Mouse (Mus musculus) adrenal gland, adult 2 months (tissue): ENCODE measurements around the gene Gtf2f2. TPM values are rescaled to one million over a fixed set of nuclear protein-coding genes. Genes with fewer than 3 reads are reported as not detected.
"Not testable (repeated sequence)": the region's sequence is repeated elsewhere in the genome, so short reads cannot be mapped to it uniquely, and the experiment has no call there.

ENCODE experiments used
- DNase-seq: peaks from one replicate; pipeline ENCODE4 v3.0.0; 2021
- polyA plus RNA-seq: library from polyadenylated mRNA; depleted of rRNA; stranded (reverse); fragments of >200 nt; gene quantifications from 2 replicates; pipeline ENCODE4 v1.2.3, GENCODE M21; 2012
- total RNA-seq, 2 experiments: library from RNA; stranded (reverse); gene quantifications; 2 replicates each; pipeline ENCODE4 v1.2.3; 2021

Gtf2f2 gene
- total and polyA plus RNA-seq, 3 experiments, result 1.3 to 24.0 (median 21.4) TPM

DNA sequence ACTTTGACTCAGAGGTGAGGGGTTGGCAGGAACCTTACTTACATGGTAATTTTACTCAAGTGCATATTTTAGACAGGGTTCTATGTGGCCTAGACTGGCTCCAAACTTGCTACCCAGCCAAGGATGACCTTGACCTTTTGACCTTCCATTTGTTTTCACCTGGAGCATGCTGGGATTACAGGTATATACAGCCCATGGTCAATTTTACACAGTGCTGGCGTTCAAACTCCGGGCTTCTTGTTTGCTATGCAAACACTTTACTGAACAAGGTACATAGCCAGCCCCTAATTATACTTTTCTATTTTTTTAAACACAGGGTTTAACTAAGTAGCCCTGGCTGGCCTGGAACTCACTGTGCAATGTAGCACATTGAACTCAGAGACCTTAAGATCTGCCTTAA lies 98.0 kb downstream of the Gtf2f2 start:
- no peak for DNase-seq

DNA sequence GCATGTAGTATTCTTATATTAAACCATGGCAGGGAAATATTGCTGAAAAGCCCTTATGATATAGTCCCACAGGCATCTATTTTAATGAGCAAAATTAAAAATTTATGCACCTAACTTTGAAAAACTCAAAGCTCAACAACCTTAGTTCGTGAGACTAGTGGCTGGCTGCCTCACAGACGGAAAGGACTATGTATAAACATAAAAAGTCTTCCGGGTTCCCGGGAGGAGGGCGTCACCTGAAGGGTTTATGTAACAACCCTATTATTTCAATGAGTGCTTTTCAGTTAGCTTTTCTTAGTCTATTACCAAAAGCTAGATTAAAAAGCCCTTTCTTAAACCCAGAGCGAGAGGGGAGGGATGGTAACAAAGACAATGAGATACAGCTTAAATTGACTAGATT lies 98.7 kb downstream of the Gtf2f2 start:
- no peak for DNase-seq

DNA sequence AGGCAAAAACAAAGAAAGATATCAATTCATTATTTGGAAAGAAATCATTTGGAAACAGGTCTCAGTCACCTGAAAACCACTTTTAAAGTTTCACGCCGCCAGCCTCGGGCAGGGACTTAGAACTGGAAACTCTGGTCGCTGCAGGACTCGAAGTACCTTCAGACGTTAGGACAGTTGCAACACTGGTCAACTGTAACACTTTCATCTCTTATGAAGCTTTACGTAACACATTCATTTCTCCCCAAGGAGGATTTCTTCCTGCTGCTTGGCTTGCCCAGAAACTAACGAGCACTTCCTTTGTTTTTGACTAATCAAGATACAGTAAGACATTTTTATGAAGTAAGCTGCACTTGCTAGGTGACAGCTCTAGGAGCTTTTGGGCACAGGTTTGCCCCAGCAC lies 103.7 kb downstream of the Gtf2f2 start:
- no peak for DNase-seq

DNA sequence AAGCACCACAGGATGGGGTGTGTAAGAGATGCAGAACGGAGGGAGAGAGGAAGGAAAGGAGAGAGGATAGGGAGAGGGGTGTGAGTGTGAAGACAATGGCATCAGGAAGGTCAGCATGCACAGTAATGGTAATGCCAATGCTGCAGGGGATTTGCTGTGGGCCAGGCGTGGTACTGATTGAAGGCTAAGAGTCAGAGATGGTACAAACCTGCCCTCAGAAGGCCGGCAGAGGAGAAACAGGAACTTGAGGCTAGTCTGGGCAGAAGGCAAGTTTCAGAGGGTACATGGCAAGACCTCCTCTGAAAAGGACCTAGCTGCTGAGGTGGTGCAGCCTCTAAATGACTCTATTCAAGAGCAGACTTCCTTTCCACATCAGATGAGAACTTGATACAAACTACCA lies 105.7 kb downstream of the Gtf2f2 start:
- no peak for DNase-seq

DNA sequence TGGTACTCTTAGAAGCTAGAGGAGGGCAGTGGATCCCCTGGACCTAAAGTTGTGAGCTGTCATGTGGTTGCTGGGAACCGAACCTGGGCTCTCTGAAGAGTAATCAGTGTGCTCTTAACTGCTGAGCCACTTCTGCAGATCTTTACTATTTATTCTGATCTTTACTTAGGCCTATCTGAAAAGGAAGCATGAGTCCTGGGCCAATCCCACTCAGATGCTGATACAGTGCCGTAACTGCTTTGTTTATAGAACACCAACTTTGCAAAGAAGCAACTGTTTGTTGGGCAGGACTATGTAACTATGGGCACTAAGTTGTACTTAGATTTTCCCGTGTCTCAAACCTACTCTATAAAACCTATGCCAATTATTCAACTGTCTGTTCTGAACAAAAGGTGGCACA lies 107.5 kb downstream of the Gtf2f2 start:
- no peak for DNase-seq

DNA sequence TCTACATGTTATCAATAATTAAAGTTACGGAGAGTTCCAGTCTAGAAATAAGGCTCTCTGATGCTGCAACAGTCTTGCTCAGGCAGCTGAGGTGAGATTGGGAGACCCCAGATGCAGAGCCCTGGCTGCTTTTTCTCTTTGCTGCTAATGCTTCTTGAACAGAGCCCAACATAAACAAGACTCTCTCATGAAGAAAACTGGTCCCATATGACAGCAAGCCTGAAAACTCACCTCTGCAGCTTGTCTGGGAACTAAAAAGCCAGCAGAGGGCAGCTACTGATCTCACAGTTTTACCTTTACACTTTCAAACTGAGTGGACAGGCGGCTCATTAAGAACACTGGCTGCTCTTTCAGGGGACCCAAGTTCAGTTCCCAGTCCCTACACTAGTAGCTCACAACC lies 108.7 kb downstream of the Gtf2f2 start:
- DNase-seq, result no peak

DNA sequence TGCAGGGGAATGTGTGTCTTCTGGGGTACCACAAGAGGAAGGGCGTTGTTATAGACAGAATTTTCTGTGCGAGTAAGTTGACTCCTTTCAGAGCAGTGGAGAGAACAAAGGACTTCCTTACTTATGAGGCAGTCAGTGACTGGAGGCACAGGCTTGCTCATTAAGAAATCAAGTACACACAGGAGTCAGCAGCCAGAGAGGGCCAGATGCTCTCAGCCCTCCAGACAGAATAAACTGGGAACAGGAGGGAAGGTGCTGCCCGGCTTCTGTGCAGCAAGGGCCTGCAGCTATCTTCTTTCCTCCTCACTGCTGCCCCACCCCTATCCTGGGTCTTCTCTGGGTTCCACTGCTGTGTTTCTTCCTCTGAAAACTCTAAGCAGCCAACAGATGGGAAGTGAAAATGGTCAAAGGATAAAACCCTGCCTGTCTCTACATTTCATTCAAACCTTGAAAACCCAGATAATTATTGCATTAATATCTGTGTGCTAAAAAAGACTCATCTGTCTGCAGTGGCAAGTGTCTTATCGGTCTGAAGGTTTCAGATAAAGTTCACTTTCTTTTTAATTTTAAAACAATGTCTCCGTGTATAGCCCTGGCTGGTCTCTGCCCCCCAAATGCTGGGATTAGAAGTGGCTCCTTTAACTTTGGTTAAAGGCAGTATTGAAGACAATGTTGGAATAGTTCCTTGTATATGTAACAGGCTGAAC lies 109.7 kb downstream of the Gtf2f2 start:
- no peak for DNase-seq

DNA sequence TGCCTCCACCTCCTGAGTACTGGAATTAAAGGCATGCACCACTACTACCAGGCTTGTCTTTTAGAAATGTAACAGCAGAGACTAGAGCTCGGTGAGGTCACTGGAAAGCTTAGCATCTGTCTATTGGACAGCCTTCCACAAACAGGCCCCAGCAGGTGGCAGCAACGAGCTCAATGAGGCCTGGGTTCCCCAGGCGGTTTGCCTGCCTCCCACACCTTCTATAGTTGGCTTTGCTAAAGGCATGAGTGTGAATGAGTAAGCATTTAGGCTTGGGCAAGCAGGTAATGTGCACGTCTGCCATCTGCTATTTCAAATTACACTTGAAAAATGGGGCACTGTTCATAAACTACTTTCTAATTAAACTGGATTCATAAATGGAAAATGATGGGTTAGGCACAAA lies 111.1 kb downstream of the Gtf2f2 start:
- peak; percentile 84 for DNase-seq

DNA sequence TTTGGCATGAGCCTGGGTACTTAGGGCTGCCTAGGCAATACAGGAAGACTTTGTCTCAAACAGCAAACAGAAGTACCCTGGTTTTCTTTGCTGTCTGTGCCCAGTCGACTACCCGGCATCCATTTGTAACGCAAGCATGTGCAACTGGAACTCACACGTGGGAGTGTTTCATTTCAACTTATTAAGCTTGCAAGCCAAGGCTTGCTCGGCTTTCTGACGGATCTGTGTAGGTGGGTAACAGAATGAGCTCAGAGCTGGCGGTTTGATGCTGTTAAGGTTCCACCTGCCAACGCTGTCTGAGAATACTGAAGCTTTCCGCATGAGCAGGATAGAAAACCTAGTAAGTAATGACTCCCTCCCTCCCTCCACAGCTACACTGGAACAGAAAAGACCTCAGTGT lies 118.5 kb downstream of the Gtf2f2 start:
- DNase-seq, result no peak

DNA sequence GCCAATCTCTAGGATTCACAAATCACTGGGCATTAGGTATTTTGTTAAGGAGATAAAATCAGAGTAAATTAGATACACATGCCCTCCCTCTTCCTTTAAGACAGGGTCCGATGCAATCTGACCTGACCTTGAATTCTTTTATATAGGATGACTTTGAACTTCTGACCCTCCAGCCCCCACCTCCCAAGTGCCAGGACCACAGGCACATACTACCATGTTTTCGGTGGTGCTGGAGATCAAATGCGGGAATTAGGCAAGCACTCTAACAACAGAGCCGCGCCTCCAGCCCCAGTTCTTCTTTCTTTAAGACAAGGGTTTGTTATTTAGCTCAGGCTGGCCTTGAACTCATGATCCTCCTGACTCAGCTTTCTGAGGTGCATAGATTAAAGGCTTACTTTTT lies 126.8 kb downstream of the Gtf2f2 start:
- DNase-seq, result no peak

DNA sequence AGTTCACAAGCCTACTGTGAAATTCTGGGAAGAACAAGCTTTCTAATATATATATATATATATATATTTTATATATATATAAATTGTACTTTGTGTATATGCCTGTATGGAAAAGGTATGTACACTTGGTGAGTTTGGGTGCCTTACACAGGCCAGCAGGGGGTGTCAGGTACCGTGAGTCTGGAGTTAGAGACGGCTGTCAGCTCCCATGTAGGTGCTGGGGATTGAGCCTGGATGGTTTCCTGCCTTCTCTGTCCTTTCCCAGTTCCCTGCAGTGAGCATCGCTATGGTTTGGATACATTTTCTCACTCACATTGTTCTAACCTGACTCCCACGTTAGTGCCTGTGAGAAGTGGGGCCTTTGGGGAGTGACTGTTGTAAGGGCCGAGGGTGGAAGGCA lies 127.3 kb downstream of the Gtf2f2 start:
- DNase-seq, result no peak

DNA sequence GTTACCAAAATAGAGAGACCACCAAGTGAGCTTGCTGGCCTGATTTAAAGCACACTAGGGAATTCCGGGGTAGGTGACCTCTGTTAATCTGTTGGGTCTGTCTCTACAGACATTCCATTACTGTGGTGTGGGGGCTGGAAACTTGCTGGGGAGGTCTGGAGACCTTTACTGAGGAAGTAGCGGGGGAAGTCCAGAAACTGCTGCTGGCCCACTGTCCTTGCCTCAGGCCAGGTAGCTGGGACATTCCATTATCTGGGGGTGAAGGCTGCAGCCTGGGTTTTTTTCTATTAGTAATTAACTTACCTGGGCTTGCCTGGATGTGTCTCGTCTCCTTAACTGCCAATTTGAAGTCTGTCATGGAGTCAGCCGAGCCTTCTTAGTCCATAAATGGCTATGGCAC lies 128.8 kb downstream of the Gtf2f2 start:
- DNase-seq, result no peak

DNA sequence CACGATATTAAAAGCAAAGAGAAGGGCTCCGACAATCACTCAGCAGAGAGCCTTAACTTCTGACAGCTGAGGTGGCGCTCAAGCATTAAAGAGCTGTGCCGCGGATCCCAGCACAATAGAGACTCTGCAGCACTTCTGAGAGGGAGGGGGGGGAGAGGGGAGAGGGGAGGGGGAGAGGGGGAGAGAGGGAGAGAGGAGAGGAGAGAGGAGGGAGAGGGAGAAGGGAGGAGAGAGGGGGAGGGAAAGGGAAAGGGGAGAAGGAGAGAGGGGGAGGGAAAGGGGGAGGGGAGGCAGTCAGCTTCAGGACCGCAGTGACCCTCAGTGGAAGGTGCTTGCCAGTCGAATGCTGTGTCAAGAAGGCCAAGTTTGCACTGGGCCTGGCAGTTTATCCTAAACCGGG lies 131.7 kb downstream of the Gtf2f2 start:
- DNase-seq, result no peak

DNA sequence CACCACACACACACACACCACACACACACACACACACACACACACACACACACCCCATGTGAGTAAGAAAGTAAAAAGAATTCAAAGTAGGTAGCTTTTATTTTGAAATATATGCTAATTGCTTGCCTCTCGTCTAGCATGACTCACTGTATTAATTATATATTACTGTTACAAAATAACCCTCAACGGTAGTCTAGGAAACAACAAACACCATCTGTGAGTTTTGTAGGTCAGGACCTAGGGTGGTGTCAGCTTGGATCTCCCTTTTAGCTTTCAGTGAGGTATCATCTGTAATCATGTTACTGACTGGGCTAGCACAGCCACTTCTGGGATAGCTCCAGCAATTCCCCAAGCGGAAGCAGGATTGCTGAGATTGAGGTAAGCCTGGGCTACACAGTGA lies 133.4 kb downstream of the Gtf2f2 start:
- DNase-seq, result no peak

DNA sequence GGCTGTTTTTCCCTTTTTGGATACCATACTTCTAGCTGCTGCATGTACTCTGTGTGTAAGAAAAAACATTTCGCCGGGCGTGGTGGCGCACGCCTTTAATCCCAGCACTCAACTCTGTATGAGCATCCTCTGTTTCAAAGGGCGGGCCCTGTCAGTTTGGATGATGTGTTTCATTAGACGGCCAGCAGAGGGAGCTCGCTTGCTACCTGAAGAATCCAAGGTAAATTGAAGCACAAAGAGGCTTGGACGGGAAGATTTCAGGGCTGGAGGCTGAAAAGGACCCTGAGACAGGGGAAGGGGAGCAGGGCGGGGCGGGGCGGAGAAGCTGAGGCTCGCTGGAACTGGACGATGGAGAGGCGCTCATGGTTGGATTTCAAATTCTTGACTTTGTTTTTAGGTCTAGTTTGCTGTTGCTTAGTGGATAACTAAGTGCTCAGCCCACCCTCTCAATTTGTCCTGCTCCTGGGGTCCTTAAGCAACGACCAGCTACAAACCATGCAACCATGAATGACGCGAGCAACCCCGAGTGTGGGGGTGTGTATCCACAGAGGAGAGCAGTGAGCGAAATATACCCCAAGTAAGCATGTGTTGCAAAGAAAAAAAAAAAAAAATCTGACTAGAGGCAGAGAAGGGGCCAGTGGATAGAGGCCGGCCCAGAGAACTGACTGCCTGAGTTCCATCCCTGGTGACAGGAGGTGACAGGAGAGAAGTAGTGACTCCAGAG lies 134.2 kb downstream of the Gtf2f2 start:
- DNase-seq, result peak; percentile 65

DNA sequence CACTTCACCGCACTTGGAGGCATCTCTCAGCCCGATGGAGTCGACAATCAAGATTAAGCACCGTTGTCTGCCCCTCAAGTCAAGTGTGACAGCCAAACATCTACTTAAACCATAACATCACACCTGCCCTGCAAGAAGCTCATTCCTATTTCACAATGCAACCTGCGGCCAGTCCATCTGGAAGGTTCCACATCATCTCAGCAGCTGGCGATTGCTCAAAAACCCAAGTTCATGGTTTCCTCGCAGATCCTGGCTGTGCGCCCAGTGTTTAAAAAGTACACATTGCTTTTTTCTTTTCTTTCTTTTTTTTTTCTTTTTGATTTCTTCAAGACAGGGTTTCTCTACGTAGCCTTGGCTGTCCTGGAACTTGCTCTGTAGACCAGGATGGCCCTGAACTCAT lies 137.1 kb downstream of the Gtf2f2 start:
- DNase-seq, result peak; percentile 57

DNA sequence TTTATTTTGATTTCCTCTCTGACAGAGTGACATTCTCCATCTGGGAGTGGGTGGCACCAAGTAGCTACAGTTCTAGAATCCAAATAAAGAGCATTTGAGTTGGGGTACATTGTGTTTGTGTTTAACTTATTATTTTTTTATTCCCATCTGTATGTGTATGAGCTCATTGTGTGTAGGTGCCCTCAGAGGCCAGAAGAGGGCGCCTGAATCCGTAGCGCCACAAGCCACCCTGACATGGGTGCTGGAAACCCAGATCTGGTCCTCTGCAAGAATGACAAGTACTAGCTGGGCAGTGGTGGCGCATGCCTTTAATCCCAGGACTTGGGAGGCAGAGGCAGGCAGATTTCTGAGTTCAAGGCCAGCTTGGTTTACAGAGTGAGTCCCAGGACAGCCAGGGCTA lies 138.9 kb downstream of the Gtf2f2 start:
- no peak for DNase-seq

DNA sequence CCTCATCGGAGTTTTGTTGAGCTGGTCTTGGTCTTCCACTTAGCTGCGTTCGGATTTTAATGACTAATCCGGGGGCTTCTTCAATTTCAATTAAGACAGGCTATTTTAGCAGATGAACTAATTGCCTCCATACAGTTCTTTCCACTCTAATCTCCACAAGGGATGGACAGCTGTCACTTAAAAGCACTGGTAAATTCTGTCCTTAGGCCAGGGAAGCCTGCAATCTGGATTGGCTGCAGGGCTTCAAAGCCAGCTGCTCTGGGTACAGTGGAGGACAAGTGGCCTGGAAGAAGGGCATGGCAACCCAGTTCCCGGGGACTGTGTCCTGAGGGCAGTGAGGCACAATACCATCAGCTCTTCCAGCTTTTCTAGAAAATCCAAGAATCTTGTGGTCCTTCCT lies 139.6 kb downstream of the Gtf2f2 start:
- DNase-seq, result no peak

DNA sequence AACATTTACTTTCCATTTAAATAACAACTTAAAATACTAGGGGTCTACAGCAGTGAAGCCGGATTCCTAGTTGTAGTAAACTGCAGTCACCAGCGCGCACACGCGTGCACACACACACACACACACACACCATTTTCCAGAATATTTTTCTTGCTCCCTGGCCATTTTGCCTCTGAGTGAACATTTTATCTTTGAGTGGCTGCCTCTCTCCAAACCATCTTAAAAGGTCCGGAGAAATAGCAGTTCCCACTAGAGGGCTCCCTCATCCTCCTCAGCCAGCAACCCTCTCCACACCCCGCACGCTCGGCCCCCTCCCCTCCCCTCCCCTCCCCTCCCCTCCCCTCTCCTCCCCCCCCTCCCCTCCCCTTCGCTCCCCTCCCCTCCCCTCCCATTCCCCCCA lies 140.0 kb downstream of the Gtf2f2 start:
- DNase-seq, result peak; percentile 45

DNA sequence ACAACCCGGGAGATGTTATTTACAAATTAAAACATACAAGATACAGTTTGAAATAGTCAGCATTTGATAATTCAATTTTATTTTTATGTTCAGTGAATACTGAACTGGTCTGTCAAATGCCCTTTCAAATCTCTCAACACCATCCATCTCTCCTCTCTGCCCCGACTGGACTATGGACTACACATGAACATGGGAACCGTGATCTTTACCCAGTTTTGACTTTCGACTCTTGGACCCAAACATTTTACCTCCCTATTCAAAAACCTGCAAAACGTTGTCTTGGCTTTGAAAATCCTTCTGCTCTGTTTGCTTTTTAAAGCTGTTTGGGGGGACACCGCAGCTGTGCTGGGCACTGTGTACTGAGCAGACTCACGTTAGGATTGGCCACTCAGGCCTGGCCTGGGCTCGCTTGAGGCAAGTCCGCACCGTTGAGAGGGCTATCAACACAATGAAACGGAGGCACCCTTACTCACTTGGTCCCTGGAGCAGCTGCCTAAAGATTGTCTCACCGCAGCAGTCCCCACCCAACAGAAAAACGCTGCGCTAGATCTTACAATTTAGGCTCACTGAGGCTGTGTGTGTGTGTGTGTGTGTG lies 140.8 kb downstream of the Gtf2f2 start:
- no peak for DNase-seq

DNA sequence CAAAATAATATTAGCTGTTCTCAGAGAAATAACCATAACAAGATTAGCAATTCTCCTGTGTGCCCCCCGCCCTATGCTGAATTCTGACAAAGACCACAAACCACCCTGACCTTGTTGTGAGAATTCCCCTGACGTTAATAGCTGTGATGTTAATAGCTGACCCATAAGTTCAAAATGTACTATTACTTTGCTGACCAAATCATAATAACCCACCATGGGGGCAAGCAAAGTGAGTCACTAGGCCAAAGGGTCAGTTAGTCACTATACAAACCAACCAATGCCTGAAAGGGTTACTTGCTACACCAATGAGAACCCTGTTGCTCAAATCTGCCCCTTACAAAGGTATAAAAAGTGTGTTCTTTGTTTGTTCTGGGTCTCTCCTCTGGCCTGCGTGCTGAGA lies 142.6 kb downstream of the Gtf2f2 start:
- not testable (repeated sequence) for DNase-seq

DNA sequence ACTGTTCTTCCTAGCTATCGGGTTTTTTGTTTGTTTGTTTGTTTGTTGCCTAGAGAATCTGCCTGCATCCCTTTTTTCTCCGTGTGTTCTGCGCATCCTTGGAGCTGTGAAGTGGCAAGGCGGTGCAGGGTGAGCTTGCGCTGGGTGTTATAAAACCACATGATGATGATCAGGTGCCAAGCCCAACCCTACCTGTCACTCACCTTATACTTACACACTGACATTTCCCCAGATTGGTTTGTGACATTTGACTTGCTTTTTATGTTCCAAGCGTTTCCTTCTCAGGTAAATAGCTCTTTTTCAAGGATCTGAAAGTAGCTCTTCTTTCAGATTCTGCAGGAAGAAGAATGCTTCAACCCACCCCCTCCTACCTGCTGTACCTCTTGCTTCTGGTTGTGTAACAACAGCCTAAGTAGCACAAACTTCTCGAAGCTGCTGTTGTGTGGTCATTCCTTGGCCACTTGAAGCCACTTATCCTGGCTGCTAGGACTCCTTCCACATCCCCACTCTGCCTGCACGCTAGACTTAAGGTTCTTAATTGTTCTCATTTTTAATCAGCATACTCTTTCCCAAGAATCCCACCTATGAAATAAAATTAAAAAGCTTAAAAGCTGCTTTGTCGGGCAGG lies 143.8 kb downstream of the Gtf2f2 start:
- no peak for DNase-seq
